Mouse (Mus musculus): ENCODE data around the gene Irx1.

The Irx1 gene

GRCm38 (mm10) chr13:71963356-71964351 is at the start of gene Irx1:
TSS of gene Irx1 (minus strand) at chr13:71963723.
- H3K9me3 ChIP-seq (ENCODE audit: low read length), result no peaks in the 10 kb centered on the region
- H3K4me3 ChIP-seq (replicated peaks; ENCODE audit: low read length), result peak within 1 kb of the TSS; percentile 73
- peaks cover 46% of the 10 kb centered on the region for H3K4me1 ChIP-seq (replicated peaks; ENCODE audit: low read depth, low read length)
- TF ChIP-seq POU5F1 (IDR thresholded peaks at IDR 0.05; ENCODE audit: borderline replicate concordance, low read length) (no peak), CTCF (conservative IDR thresholded peaks at IDR 0.05; ENCODE audit: low read length) (no peak), NANOG (IDR thresholded peaks at IDR 0.05; ENCODE audit: borderline replicate concordance, low read length) (no peak)
- peaks cover 95% of the 10 kb centered on the region for H3K27me3 ChIP-seq (ENCODE audit: insufficient read depth, low read length)
- no peaks in the 10 kb centered on the region for H3K36me3 ChIP-seq (ENCODE audit: insufficient read depth, low read length)

- Histone ChIP-seq H3K4me3 (replicated peaks; ENCODE audit: low read length) (no peak overlapping the region), H3K9me3 (ENCODE audit: low read length) (no peaks in the 10 kb centered on the region), H3K4me1 (replicated peaks; ENCODE audit: low read depth, low read length) (no peaks in the 10 kb centered on the region), H3K36me3 (ENCODE audit: insufficient read depth, low read length) (no peaks in the 10 kb centered on the region), H3K27me3 (ENCODE audit: insufficient read depth, low read length) (no peaks in the 10 kb centered on the region)
- TF ChIP-seq POU5F1 (IDR thresholded peaks at IDR 0.05; ENCODE audit: borderline replicate concordance, low read length) (no peak), NANOG (IDR thresholded peaks at IDR 0.05; ENCODE audit: borderline replicate concordance, low read length) (no peak), CTCF (conservative IDR thresholded peaks at IDR 0.05; ENCODE audit: low read length) (no peak)
Measured at GRCm38 (mm10) chr13:71979932-71980655, 16.6 kb upstream of the Irx1 start.

GRCm38 (mm10) chr13:71975753-71976152 is 12.2 kb upstream of the Irx1 start:
- Histone ChIP-seq H3K4me1 (replicated peaks; ENCODE audit: low read depth, low read length) (no peaks in the 10 kb centered on the region), H3K4me3 (replicated peaks; ENCODE audit: low read length) (no peak overlapping the region), H3K36me3 (ENCODE audit: insufficient read depth, low read length) (no peaks in the 10 kb centered on the region), H3K9me3 (ENCODE audit: low read length) (peaks cover 9% of the 10 kb centered on the region; the same call in 1 of the 2 replicates), H3K27me3 (ENCODE audit: insufficient read depth, low read length) (peaks cover 13% of the 10 kb centered on the region)
- TF ChIP-seq CTCF (conservative IDR thresholded peaks at IDR 0.05; ENCODE audit: low read length), result no peak
- no peak for TF ChIP-seq NANOG (IDR thresholded peaks at IDR 0.05; ENCODE audit: borderline replicate concordance, low read length)
- TF ChIP-seq POU5F1 (IDR thresholded peaks at IDR 0.05; ENCODE audit: borderline replicate concordance, low read length), result no peak

GRCm38 (mm10) chr13:71968286-71968685 is 4.8 kb upstream of the Irx1 start:
- peaks cover 74% of the 10 kb centered on the region for H3K27me3 ChIP-seq (ENCODE audit: insufficient read depth, low read length)
- H3K4me3 ChIP-seq (replicated peaks; ENCODE audit: low read length), result no peak overlapping the region
- peaks cover 12% of the 10 kb centered on the region for H3K4me1 ChIP-seq (replicated peaks; ENCODE audit: low read depth, low read length)
- TF ChIP-seq POU5F1 (IDR thresholded peaks at IDR 0.05; ENCODE audit: borderline replicate concordance, low read length), result no peak
- no peak for TF ChIP-seq NANOG (IDR thresholded peaks at IDR 0.05; ENCODE audit: borderline replicate concordance, low read length)
- no peak for TF ChIP-seq CTCF (conservative IDR thresholded peaks at IDR 0.05; ENCODE audit: low read length)
- H3K9me3 ChIP-seq (ENCODE audit: low read length), result peaks cover 15% of the 10 kb centered on the region; the same call in 1 of the 2 replicates
- H3K36me3 ChIP-seq (ENCODE audit: insufficient read depth, low read length), result no peaks in the 10 kb centered on the region

GRCm38 (mm10) chr13:71967341-71968250 is 4.1 kb upstream of the Irx1 start:
- Histone ChIP-seq H3K4me3 (replicated peaks; ENCODE audit: low read length) (no peak overlapping the region), H3K36me3 (ENCODE audit: insufficient read depth, low read length) (no peaks in the 10 kb centered on the region), H3K27me3 (ENCODE audit: insufficient read depth, low read length) (peaks cover 81% of the 10 kb centered on the region), H3K4me1 (replicated peaks; ENCODE audit: low read depth, low read length) (peaks cover 16% of the 10 kb centered on the region), H3K9me3 (ENCODE audit: low read length) (peaks cover 15% of the 10 kb centered on the region; the same call in 1 of the 2 replicates)
- no peak for TF ChIP-seq POU5F1 (IDR thresholded peaks at IDR 0.05; ENCODE audit: borderline replicate concordance, low read length)
- no peak for TF ChIP-seq NANOG (IDR thresholded peaks at IDR 0.05; ENCODE audit: borderline replicate concordance, low read length)
- TF ChIP-seq CTCF (conservative IDR thresholded peaks at IDR 0.05; ENCODE audit: low read length), result no peak

GRCm38 (mm10) chr13:71966631-71967030 is 3.1 kb upstream of the Irx1 start:
- H3K36me3 ChIP-seq (ENCODE audit: insufficient read depth, low read length), result no peaks in the 10 kb centered on the region
- H3K4me3 ChIP-seq (replicated peaks; ENCODE audit: low read length), result no peak overlapping the region
- H3K4me1 ChIP-seq (replicated peaks; ENCODE audit: low read depth, low read length), result peaks cover 26% of the 10 kb centered on the region
- TF ChIP-seq POU5F1 (IDR thresholded peaks at IDR 0.05; ENCODE audit: borderline replicate concordance, low read length) (no peak), NANOG (IDR thresholded peaks at IDR 0.05; ENCODE audit: borderline replicate concordance, low read length) (no peak), CTCF (conservative IDR thresholded peaks at IDR 0.05; ENCODE audit: low read length) (no peak)
- H3K27me3 ChIP-seq (ENCODE audit: insufficient read depth, low read length), result peaks cover 86% of the 10 kb centered on the region
- peaks cover 15% of the 10 kb centered on the region; the same call in 1 of the 2 replicates for H3K9me3 ChIP-seq (ENCODE audit: low read length)

GRCm38 (mm10) chr13:71964366-71964765 is 843 bp upstream of the Irx1 start:
- Histone ChIP-seq H3K36me3 (ENCODE audit: insufficient read depth, low read length) (no peaks in the 10 kb centered on the region), H3K27me3 (ENCODE audit: insufficient read depth, low read length) (peaks cover 93% of the 10 kb centered on the region), H3K9me3 (ENCODE audit: low read length) (no peaks in the 10 kb centered on the region), H3K4me1 (replicated peaks; ENCODE audit: low read depth, low read length) (peaks cover 39% of the 10 kb centered on the region), H3K4me3 (replicated peaks; ENCODE audit: low read length) (peak overlapping the region; percentile 60)
- no peak for TF ChIP-seq CTCF (conservative IDR thresholded peaks at IDR 0.05; ENCODE audit: low read length)
- TF ChIP-seq NANOG (IDR thresholded peaks at IDR 0.05; ENCODE audit: borderline replicate concordance, low read length), result no peak
- TF ChIP-seq POU5F1 (IDR thresholded peaks at IDR 0.05; ENCODE audit: borderline replicate concordance, low read length), result no peak

Measured in E14TG2a.4 (cell line).